Mouse (Mus musculus): ENCODE measurements at regions not wholly inside any gene's neighbourhood (a gene's known extent, or its start where the extent isn't known, plus 50 kb on each side); places are given as distances from the start of the nearest gene placed in this dataset.
"Not testable (repeated sequence)": the region's sequence is repeated elsewhere in the genome, so short reads cannot be mapped to it uniquely, and the experiment has no call there.

- DNase-seq: peak; percentile 45
These were observed 200.9 kb downstream of the Faxc start for GRCm38 (mm10) chr4:22131751-22132736.

- DNase-seq: no peak
These were observed 202.7 kb downstream of the Faxc start for GRCm38 (mm10) chr4:22133547-22134495.

GRCm38 (mm10) chr4:22140122-22140521, 209.0 kb downstream of the Faxc start:
- no peak for DNase-seq

- DNase-seq: no peak
These were observed 212.4 kb downstream of the Faxc start for GRCm38 (mm10) chr4:22143546-22143945.

- not testable (repeated sequence) for DNase-seq
These were observed 212.5 kb upstream of the Fbxl4 start for GRCm38 (mm10) chr4:22144834-22145233.

GRCm38 (mm10) chr4:22146648-22147409, 210.5 kb upstream of the Fbxl4 start:
- no peak for DNase-seq

GRCm38 (mm10) chr4:22151899-22152493, 205.3 kb upstream of the Fbxl4 start:
- DNase-seq: no peak

GRCm38 (mm10) chr4:22152971-22153544, 204.3 kb upstream of the Fbxl4 start:
- no peak for DNase-seq

GRCm38 (mm10) chr4:22153620-22154019, 203.7 kb upstream of the Fbxl4 start:
- DNase-seq: no peak

- DNase-seq: no peak
These were observed 170.9 kb upstream of the Fbxl4 start for GRCm38 (mm10) chr4:22186422-22186821.

- no peak for DNase-seq
These were observed 169.0 kb upstream of the Fbxl4 start for GRCm38 (mm10) chr4:22188141-22189006.

- no peak for DNase-seq
These were observed 160.8 kb upstream of the Fbxl4 start for GRCm38 (mm10) chr4:22196501-22196900.

- no peak for DNase-seq
These were observed 148.8 kb upstream of the Fbxl4 start for GRCm38 (mm10) chr4:22208531-22208930.

- DNase-seq: no peak
These were observed 119.7 kb upstream of the Fbxl4 start for GRCm38 (mm10) chr4:22237640-22238039.

GRCm38 (mm10) chr4:22250276-22250675, 107.1 kb upstream of the Fbxl4 start:
- not testable (repeated sequence) for DNase-seq

- no peak for DNase-seq
These were observed 93.4 kb upstream of the Fbxl4 start for GRCm38 (mm10) chr4:22263903-22264302.

GRCm38 (mm10) chr4:22269064-22269463, 88.3 kb upstream of the Fbxl4 start:
- DNase-seq: no peak

- DNase-seq: no peak
These were observed 83.2 kb upstream of the Fbxl4 start for GRCm38 (mm10) chr4:22274178-22274577.

- DNase-seq: no peak
These were observed 74.6 kb upstream of the Fbxl4 start for GRCm38 (mm10) chr4:22282536-22283323.

GRCm38 (mm10) chr4:22292169-22292568, 65.2 kb upstream of the Fbxl4 start:
- no peak for DNase-seq
